In the genomic region with DNA sequence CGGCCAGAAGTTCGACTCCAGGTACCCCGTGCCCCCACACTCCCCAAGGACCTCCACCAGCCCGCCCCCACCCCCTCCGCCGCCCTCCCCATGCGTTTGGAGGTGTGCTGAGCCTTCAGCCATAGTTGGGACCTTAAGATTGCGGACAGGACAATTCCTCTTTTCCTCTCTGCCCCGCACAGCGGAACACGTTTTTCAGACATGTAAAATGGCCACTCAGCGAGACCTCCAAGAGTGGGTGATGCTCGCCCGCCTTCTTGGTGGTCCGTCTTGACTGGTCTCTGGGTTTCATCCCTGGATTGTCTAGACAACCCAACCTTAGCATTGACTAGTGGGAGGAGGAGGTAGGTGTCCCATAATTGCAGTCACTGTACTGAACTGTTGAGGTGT, we compare ENCODE assay signal across 8 mouse cellular contexts. TPM values are rescaled to one million over a fixed set of nuclear protein-coding genes. Genes with fewer than 3 reads are reported as not detected.
DNase-seq lines count a peak whose midpoint lies in the region; ATAC-seq and TF ChIP-seq lines count a peak whose summit lies in the region.

No protein-coding gene starts in this region.

- TF ChIP-seq CTCF in layer of hippocampus, adult 2 months (conservative IDR thresholded peaks at IDR 0.05) = no peak

- H3K4me3 ChIP-seq in layer of hippocampus, adult 2 months = peak overlapping the region; percentile 75
- H3K4me3 ChIP-seq in hindbrain, embryonic 13.5 days = peak overlapping the region; percentile 62

- 2% methylated on average over 15 of the region's 15 CpGs for WGBS in hindbrain, embryonic 13.5 days

- ATAC-seq in hindbrain, embryonic 13.5 days (ENCODE audit: low FRiP score) = peak; percentile 54
- peak; percentile 47 for ATAC-seq in megakaryocyte progenitor cell, adult 5-6 weeks (replicated peaks; ENCODE audit: poor library complexity)

- no peaks in the 10 kb centered on the region for H3K9me3 ChIP-seq in hindbrain, embryonic 13.5 days

- peaks cover 6% of the 10 kb centered on the region; the same call in 1 of the 2 replicates for H3K4me1 ChIP-seq in hindbrain, embryonic 13.5 days (replicated peaks)

- peak overlapping the region; percentile 79 for H3K9ac ChIP-seq in hindbrain, embryonic 13.5 days

- no peaks in the 10 kb centered on the region; the same call in 1 of the 2 replicates for H3K27me3 ChIP-seq in hindbrain, embryonic 13.5 days

- peak overlapping the region; percentile 89 for H3K4me2 ChIP-seq in hindbrain, embryonic 13.5 days

- DNase-seq in layer of hippocampus, adult 2 months (ENCODE audit: low spot score in 2 of 2) = no peak
- no peak for DNase-seq in layer of hippocampus, postnatal 25 days (ENCODE audit: extremely low spot score in 1 of 2, low spot score in 1 of 2)
- peak; percentile 57 for DNase-seq in embryo, embryonic 11 days
- no peak for DNase-seq in right cerebral cortex, postnatal 10 days (ENCODE audit: low spot score in 2 of 2)
- DNase-seq in right cerebral cortex, adult 2 months (ENCODE audit: low spot score in 2 of 2) = no peak
- no peak for DNase-seq in thymus, postnatal 14 days

- no peaks in the 10 kb centered on the region for H3K36me3 ChIP-seq in hindbrain, embryonic 13.5 days

- peak overlapping the region; percentile 71 for H3K27ac ChIP-seq in layer of hippocampus, adult 2 months
- 0 out of 2 replicates have a peak overlapping the region, but pooled peaks have one; percentile 20 for H3K27ac ChIP-seq in hindbrain, embryonic 13.5 days

RNA-seq across cellular contexts. Expression of a gene that starts 0.5 kb away (rescaled TPM):
- total RNA-seq in layer of hippocampus, adult 2 months (2021) = 10 to 100 TPM; 27.0 to 28.9 TPM
- total RNA-seq in layer of hippocampus, postnatal 25 days (2021) = 10 to 100 TPM; 26.6 to 29.5 TPM
- 39.5 and 41.3 TPM in 2 replicates for polyA plus RNA-seq in hindbrain, embryonic 13.5 days (2015; fragmentation: Nextera tagmentation; extraction: Ambion mirVana)
- total RNA-seq in megakaryocyte progenitor cell, adult 5-6 weeks (2015) = 4.3 and 5.1 TPM in 2 replicates
- total RNA-seq in megakaryocyte progenitor cell, adult 5-6 weeks (2017) = 11.6 and 12.1 TPM in 2 replicates

RNA-seq across cellular contexts. Expression of a gene that starts 34.8 kb away (rescaled TPM):
- total RNA-seq in layer of hippocampus, adult 2 months (2021) = 10 to 100 TPM; 50.7 to 51.4 TPM
- total RNA-seq in layer of hippocampus, postnatal 25 days (2021) = 10 to 100 TPM; 49.0 to 53.0 TPM
- 28.1 and 33.0 TPM in 2 replicates for polyA plus RNA-seq in hindbrain, embryonic 13.5 days (2015; fragmentation: Nextera tagmentation; extraction: Ambion mirVana)
- total RNA-seq in megakaryocyte progenitor cell, adult 5-6 weeks (2015) = 32.0 and 32.6 TPM in 2 replicates
- 32.5 and 33.5 TPM in 2 replicates for total RNA-seq in megakaryocyte progenitor cell, adult 5-6 weeks (2017)
